Mouse (Mus musculus) mature B cell (primary cell): ENCODE results near the gene Lrrc73.

ENCODE experiments used
- in situ Hi-C: fragments of 300-500 bp; cut with MboI; formaldehyde crosslinking; loops from 2 replicates; pipeline ENCODE4 v1.14.3; 2019

The Lrrc73 gene

GRCm38 (mm10) chr17:46253452-46254084 is at the start of gene Lrrc73:
Gene Lrrc73, plus strand, starts transcription at chr17:46253531.
- in situ Hi-C loops, result no loop called here

DNA sequence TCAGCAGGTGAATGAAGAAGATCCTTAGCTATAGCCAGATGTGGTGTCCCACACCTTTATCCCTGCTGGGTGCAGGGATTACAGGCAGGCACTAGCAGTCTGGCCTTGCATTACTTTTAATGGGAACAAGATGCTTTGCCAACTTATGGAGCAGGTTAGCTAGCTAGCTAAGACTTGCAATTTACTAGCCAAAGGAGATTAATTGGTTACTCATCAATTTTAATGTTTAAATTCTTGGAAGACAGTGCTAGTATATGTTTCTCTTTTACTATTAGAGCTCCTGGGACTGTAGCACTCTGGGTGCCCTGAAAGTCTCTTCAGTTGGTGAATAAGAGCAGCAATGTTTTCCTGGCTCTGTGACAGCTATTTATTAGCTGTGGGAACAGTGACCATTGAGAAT is 46.7 kb upstream of the Lrrc73 start:
- in situ Hi-C loops, result no loop called here

DNA sequence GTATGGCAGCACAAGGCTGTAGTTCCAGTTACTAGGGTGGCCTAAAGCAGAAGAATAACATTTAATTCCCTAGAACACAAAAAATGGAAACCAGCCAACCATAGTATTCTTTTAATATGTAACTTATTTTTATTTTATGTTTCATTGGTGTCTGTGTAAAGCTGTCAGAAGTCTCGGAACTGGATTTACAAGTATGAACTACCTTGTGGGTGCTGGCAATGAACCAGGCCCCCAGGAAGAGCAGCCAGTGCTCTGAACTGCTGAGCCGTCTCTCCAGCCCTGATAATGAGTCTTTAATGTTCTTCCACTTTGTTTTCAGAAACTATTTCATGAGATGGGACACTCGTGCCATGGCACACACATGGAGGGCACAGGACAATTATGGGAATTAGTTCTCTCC is 42.8 kb upstream of the Lrrc73 start:
- in situ Hi-C loops, result no loop called here

GRCm38 (mm10) chr17:46221601-46222000 is 31.7 kb upstream of the Lrrc73 start:
- in situ Hi-C loops, result no loop called here

DNA sequence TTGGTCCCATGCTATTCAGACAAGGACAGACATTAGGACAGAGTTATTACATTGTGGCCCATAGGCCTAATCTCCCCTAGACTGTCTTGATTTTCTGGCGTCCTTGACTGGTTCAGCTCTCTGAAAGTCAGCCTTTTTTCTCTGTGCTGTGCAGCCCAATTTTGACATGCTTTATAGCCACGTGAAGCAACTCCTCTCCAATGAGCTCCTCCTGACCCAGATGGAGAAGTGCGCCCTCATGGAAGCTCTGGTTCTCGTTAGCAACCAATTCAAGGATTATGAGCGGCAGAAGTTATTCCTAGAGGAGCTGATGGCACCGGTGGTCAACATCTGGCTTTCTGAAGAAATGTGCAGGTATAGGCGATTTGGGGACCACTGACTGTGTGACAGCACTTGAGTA is 25.8 kb upstream of the Lrrc73 start:
- in situ Hi-C loops, result no loop called here

- in situ Hi-C loops, result no loop called here
Measured at GRCm38 (mm10) chr17:46236067-46236466, 17.3 kb upstream of the Lrrc73 start.

DNA sequence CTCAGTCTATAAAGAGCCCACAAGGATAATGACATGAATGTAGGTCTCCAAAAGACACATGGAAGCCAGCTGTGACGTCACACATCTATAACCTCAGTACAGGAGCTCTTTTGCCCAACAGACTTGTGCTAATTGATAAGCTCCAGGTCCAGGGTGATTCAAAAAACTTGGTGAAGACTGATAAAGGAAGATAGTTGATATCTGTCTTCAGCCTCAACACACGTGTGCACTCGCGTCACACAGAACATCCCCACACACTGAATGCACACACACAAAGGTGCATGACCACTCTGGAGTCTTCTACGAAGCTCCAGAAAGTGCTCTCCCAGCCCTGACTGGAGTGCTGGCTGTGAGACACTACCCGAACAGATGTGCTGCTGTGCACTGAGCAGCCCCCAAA is 16.3 kb upstream of the Lrrc73 start:
- in situ Hi-C loops, result no loop called here

- in situ Hi-C loops, result no loop called here
Measured at GRCm38 (mm10) chr17:46237480-46237879, 15.9 kb upstream of the Lrrc73 start.

GRCm38 (mm10) chr17:46239516-46240114 is 13.7 kb upstream of the Lrrc73 start:
- in situ Hi-C loops, result no loop called here

DNA sequence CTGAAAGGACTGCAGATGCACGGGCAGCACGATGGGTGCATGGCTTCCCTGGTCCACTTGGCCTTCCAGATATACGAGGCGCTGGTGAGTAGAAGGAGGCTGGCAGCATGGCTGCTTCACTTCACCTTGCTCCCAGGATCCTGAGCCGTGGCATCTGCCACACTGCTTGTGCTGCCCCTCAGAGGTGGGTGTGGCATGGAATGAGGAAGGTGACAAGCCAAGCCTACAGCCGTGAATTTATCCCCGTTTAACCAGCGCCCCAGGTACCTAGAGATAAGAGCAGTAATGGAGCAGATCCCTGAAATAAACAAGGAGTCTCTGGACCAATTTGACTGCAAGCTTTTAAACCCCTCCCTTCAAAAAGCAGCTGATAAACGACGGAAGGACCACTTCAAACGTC is 11.9 kb upstream of the Lrrc73 start:
- in situ Hi-C loops, result no loop called here

DNA sequence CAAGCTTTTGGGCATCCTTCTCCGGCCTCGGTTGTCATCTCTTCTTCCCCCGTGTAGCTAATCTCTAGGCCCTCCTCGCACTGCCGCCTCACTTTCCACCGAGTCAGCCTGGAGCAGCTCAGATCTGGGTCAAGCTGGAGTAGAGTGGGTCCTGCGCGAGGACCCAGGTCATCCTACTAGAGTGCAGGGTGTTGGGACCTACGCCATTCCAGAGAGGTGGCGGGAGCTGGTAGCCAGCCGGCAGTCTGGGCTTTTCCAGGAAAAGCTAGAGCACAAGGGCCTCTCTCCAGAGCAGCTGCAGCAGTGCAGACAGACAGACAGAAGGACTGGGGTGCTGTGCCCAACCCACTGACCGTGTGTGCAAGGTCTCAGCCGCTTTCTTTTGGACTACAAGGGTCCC is 11.1 kb upstream of the Lrrc73 start:
- in situ Hi-C loops, result no loop called here

DNA sequence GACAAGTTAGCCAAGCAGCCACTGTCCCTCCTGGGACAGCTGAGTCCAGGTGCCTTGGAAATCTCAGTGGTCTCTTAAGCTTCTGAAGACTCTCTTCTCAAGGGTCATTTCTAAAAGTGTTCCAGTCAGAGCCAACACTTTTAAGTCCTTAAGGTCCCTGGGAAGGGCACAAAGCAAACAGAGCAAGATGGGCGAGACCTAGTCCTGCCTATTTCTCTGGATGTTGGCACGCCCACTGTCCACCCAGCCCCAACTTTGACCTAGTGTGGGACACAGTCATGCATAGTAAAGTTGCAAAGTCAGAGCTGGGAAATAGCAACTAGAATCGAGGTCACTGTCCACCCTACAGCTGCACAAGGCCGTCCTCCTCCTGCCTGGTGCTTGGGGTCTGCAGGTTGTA is 10.3 kb upstream of the Lrrc73 start:
- in situ Hi-C loops, result no loop called here

- in situ Hi-C loops, result no loop called here
Measured at GRCm38 (mm10) chr17:46243624-46244023, 9.7 kb upstream of the Lrrc73 start.

DNA sequence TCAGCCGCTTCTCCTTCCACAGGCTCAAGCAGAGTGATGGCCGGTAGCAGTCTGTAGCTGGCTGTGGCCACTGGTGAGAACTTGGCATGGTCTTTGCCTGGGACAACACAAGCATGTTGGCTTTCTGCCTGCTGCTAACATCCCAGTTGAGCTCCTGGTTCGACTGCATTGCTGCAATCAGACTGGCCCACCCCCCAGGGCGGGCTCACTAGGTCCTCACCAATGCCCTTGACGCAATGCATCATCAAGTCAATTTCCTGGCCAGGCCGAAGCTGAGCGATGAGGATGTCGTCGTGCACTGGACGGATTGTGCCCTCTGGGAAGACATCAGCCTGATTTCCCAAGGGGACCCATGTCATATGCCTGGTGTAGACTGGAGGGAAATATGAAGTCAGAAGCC is 8.8 kb upstream of the Lrrc73 start:
- in situ Hi-C loops, result no loop called here

- in situ Hi-C loops, result no loop called here
Measured at GRCm38 (mm10) chr17:46247512-46248188, 5.7 kb upstream of the Lrrc73 start, which contains the start of the genes Polr1c and Yipf3. Gene Polr1c, minus strand, starts transcription at chr17:46248054. Gene Yipf3, plus strand, starts transcription at chr17:46248080.

GRCm38 (mm10) chr17:46248189-46248522 is 5.2 kb upstream of the Lrrc73 start:
- in situ Hi-C loops, result no loop called here

DNA sequence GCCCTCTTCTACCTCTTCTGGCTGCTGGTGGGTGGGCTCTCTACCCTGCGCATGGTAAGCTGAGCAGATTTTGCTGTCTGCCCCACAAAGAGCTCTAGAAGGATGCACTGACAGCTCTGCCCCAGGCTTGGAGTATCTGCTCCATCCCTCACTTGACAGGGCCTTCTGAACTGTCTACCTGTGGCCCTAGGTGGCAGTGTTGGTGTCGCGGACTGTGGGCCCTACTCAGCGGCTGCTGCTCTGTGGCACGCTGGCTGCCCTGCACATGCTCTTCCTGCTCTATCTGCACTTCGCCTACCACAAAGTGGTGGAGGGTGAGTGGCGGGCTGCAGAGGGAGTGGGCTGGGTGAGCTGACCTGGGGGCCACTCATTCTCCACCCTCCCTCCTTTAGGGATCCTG is 2.2 kb upstream of the Lrrc73 start:
- in situ Hi-C loops, result no loop called here

DNA sequence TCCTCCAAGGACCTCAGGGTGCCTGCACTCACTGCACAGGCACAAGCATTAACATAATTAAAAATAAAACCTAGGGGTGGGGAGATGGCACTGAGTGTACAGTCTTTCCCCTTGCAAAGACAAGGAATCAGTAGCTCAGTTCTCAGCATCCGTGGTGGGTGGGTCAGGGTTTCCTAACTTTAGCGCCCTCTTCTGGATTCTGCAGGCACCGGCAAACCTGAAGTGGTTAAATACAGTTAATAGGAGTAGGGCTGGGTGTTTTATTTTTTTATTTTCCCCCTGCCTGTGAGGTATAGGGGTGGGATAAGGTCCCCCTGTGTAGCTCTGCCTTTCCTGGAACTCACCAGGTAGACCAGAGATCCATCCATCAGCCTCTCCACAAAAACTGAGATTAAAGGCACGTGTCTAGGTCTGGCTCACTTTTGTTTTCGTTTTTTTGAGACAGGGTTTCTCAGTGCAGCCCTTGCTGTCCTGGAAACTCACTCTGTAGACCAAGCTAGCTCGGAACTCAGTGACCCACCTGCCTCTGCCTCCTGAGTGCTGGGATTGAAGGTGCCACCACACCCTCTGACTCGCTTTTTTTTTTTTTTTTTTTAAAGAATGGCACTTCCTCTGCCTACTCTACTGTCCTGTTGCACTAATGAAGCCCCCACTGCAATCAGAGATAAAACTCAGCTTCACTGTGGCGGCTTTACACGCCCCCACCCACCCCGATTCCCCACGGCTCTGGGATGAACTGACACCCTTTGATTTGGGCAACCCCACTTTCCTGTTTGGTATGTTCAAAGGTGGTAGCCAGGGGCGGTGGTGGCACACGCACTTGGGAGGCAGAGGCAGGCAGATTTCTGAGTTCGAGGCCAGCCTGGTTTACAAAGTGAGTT is 520 bp upstream of the Lrrc73 start:
- in situ Hi-C loops, result no loop called here

DNA sequence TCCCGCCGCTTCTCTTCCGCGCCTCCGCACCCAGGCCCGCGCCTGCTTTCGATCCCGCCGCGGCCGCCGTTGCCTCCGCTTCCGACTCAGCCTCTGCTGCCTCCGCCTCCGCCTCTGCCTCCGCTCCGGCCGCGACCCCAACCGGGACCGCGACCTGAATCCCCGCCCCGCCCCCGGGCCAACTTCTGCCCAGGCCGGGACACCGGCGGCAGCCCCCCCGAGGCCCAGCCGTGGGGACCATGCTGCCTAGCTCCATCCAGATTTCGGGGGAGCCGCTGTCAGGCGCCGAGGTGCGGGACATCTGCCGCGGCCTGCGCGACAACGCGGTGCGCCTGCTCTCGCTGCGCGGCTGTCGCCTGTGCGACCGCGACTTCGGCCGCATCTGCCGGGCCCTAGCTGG is 775 bp downstream of the Lrrc73 start:
- in situ Hi-C loops, result no loop called here

GRCm38 (mm10) chr17:46255147-46255546 is 1.8 kb downstream of the Lrrc73 start:
- in situ Hi-C loops, result no loop called here

DNA sequence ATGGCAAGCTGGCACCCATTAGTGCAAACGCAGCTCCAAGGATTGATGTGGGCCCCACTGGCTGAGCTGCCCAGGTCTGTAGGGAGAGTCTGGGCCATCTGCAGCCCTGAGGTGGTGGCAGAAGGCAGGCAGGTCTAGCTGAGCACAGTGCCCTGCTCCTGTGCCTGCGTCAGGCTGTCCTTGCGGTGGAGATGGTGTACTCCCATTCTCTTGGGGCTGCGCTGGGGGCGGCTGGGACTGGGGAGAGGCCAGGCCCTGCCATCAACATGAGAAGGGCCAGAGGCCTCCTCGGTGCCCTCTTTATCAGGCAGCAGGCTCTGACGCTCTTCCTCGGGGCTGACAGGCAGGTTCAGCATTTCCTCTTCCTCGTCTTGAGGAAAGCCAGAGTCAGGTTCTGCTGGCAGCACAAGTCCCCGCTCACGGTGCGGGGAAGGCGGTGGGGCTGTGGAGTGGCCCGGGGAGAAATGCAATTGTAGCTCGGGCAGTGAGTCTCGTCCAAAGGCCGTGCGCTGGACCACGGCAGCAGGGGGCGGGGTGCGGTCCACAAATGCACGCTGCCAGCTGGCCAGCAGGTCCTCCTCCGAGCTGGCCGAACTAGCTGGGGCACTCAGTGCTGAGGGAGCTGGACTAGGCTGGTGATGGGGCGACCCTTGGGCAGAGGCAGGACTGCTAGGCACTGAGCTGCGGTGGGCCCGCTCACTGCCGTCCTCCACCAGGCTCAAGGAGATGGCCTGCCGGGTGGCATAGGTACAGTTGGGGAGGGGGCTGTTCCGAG is 5.1 kb downstream of the Lrrc73 start:
- in situ Hi-C loops, result no loop called here

DNA sequence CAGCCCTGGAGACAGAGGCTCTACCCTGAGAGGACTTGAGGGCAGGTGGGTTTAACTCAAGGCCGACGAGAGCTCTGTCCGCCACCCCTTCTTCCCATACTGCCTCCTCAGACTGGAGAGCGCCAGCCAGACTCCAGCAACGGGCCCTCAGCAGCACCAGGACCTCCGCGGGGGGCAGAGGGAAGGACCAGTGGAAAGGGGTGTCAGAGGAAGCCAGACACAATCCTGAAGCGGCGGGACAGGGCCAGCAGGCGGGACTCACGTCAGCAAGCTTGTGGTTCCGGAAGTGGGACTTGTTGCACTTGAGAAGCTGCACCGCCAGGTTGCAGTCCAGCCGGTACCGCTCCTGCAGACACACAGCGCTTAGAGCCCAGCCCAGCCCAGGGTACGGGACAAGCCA is 6.3 kb downstream of the Lrrc73 start:
- in situ Hi-C loops, result no loop called here
